Mouse (Mus musculus): ENCODE measurements around the gene Nrxn1. TPM values are rescaled to one million over a fixed set of nuclear protein-coding genes. Genes with fewer than 3 reads are reported as not detected.
"Not testable (repeated sequence)": the region's sequence is repeated elsewhere in the genome, so short reads cannot be mapped to it uniquely, and the experiment has no call there.

Nrxn1 gene
- polyA plus RNA-seq, 1 experiment = 0.56 TPM

DNA sequence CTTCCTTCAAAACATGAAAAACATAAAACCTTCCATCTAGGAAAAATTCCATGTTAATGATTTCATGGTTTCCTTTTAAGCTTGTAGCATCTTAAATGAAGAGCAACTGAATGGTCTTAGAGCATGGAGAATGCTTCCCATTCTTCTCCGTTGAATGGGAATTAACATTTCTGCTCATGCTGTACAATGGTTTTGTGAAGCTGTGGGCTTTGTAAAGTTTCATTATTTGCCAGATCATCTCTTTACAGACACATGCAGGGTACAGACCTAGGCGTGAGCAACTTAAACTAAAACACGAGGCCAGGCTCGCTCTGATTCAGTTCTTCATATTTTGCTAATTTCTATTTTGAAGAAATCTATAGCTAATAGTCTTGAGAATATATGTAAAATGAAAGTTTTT is 546.1 kb downstream of the Nrxn1 start:
- DNase-seq = no peak
- no peak overlapping the region for H3K27ac ChIP-seq (ENCODE audit: insufficient read depth, low read depth, low read length)
- TF ChIP-seq POLR2A (IDR thresholded peaks at IDR 0.05; ENCODE audit: low read depth, low read length) = no peak
- TF ChIP-seq CTCF (conservative IDR thresholded peaks at IDR 0.05; ENCODE audit: insufficient read depth, insufficient read length, low read depth, low read length) = no peak
- H3K4me3 ChIP-seq (ENCODE audit: insufficient read depth, low read depth, low read length) = no peak overlapping the region
- H3K36me3 ChIP-seq (ENCODE audit: control insufficient read depth, insufficient read depth, low read length) = no peaks in the 10 kb centered on the region
- H3K27me3 ChIP-seq (replicated peaks; ENCODE audit: control insufficient read depth, insufficient read depth, low read length) = no peaks in the 10 kb centered on the region
- H3K4me1 ChIP-seq (ENCODE audit: control insufficient read depth, insufficient read depth, low read length) = no peaks in the 10 kb centered on the region
- 87% methylated on average over 4 of the region's 4 CpGs for WGBS

DNA sequence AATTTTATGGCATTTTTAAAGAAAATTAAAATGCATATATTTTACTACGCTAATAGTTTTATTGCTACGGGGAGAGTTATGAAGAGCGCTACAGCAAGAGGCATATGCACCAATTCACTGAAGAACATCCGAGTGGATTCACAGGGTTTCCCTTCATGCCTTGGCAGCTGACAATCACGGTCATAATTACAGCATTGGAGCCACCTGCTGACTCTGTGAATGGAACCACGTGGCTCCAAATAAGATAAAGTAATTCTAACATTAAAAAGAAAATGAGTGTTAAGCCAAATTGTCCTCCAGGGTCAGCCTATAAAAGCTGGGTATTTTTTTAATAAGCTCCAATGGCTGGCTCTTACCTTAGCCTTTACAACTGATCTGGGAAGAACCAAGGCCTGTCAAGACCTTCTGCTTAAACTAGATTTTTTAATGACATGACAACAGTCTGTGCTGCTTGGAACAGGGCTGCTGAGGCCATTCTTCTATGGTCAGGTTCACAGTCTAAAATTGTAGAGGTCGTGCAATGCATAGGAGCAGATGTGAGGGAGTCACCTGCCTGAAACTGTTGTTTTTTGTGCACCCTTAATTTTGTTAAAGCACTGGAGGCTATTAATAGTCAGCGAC is 548.1 kb downstream of the Nrxn1 start:
- TF ChIP-seq POLR2A (IDR thresholded peaks at IDR 0.05; ENCODE audit: low read depth, low read length) = no peak
- TF ChIP-seq CTCF (conservative IDR thresholded peaks at IDR 0.05; ENCODE audit: insufficient read depth, insufficient read length, low read depth, low read length) = no peak
- no peak overlapping the region for H3K4me3 ChIP-seq (ENCODE audit: insufficient read depth, low read depth, low read length)
- H3K4me1 ChIP-seq (ENCODE audit: control insufficient read depth, insufficient read depth, low read length) = no peaks in the 10 kb centered on the region
- no peaks in the 10 kb centered on the region for H3K36me3 ChIP-seq (ENCODE audit: control insufficient read depth, insufficient read depth, low read length)
- no peaks in the 10 kb centered on the region for H3K27me3 ChIP-seq (replicated peaks; ENCODE audit: control insufficient read depth, insufficient read depth, low read length)
- 67% methylated on average over 8 of the region's 8 CpGs for WGBS
- no peak for DNase-seq
- no peak overlapping the region for H3K27ac ChIP-seq (ENCODE audit: insufficient read depth, low read depth, low read length)

DNA sequence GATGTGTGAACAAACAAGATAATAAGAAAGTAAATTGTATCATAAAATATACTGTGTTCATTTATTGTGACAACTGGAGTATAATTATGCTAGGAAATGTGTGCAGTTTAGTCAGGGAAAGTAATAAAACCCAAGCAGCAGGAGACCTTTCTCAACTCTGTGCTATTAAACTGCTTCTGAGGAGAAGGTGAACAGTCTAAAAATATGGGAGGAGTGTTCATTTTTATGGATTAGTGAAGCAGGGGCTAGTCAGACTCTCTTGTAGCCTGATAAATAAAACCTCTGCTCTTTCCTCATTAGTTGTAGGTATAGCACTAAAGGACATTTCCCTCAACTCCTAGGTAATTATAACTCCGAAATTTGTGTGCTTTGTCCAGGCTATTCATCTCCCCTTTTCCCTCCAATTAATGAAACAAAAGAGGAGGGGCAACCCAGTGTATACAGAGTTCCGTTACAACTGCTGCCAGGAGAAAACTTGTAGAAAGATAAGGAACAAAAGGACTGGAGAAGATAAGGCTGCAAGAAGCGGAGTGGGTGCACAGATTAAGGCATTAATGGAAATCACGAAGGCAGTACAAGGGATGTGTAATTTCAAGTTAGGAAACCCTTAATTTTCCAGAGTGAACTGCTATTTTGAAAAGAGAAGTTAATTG is 548.8 kb downstream of the Nrxn1 start:
- Histone ChIP-seq H3K27me3 (replicated peaks; ENCODE audit: control insufficient read depth, insufficient read depth, low read length) (no peaks in the 10 kb centered on the region), H3K4me3 (ENCODE audit: insufficient read depth, low read depth, low read length) (no peak overlapping the region), H3K4me1 (ENCODE audit: control insufficient read depth, insufficient read depth, low read length) (no peaks in the 10 kb centered on the region), H3K36me3 (ENCODE audit: control insufficient read depth, insufficient read depth, low read length) (no peaks in the 10 kb centered on the region), H3K27ac (ENCODE audit: insufficient read depth, low read depth, low read length) (no peak overlapping the region)
- TF ChIP-seq POLR2A (IDR thresholded peaks at IDR 0.05; ENCODE audit: low read depth, low read length) = no peak
- TF ChIP-seq CTCF (conservative IDR thresholded peaks at IDR 0.05; ENCODE audit: insufficient read depth, insufficient read length, low read depth, low read length) = no peak
- no peak for DNase-seq
- WGBS = 57% methylated on average over 4 of the region's 4 CpGs

DNA sequence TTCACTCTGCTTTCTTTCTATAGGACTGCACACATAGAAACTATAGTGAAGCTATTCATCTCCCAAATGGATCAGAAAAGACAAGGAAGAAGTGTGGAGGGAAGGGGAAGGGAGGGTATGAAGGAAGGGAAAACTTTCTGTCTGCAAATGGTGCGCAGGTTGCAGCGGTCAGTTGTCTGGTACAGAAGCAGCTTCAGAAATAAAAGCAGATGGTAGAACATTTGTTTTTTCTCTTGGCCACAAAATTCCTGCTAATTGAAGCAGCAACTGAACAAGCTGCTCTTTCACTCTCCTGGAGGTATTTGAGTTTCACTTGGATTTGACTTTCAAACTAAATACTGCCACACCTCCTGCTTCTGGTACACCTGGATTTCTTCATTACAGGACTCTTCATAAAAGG is 561.4 kb downstream of the Nrxn1 start:
- Histone ChIP-seq H3K27ac (ENCODE audit: insufficient read depth, low read depth, low read length) (no peak overlapping the region), H3K4me3 (ENCODE audit: insufficient read depth, low read depth, low read length) (no peak overlapping the region), H3K36me3 (ENCODE audit: control insufficient read depth, insufficient read depth, low read length) (no peaks in the 10 kb centered on the region), H3K27me3 (replicated peaks; ENCODE audit: control insufficient read depth, insufficient read depth, low read length) (no peaks in the 10 kb centered on the region), H3K4me1 (ENCODE audit: control insufficient read depth, insufficient read depth, low read length) (no peaks in the 10 kb centered on the region)
- DNase-seq = no peak
- WGBS = 90% methylated on average over 2 of the region's 2 CpGs
- TF ChIP-seq CTCF (conservative IDR thresholded peaks at IDR 0.05; ENCODE audit: insufficient read depth, insufficient read length, low read depth, low read length) (no peak), POLR2A (IDR thresholded peaks at IDR 0.05; ENCODE audit: low read depth, low read length) (no peak)

DNA sequence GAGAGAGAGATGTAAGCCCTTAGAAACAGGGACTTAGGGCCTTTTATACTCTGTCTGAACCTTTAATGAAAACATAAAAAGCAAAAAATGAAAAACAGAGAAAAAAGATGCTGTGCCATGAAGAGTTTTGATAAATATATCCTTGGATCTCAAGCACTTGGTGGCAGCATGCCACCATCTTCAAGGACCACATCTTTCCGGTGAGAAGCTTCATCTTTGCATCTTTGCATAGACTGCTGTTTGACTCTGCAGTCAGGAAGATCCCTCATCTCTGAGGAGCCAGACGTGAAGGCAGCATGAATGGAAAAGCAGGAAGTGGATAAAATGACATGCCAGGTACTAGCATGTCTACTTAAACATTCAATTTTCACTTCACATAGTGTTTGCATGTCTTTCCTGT is 586.8 kb downstream of the Nrxn1 start:
- Histone ChIP-seq H3K27ac (ENCODE audit: insufficient read depth, low read depth, low read length) (no peak overlapping the region), H3K27me3 (replicated peaks; ENCODE audit: control insufficient read depth, insufficient read depth, low read length) (no peaks in the 10 kb centered on the region), H3K4me3 (ENCODE audit: insufficient read depth, low read depth, low read length) (no peak overlapping the region), H3K36me3 (ENCODE audit: control insufficient read depth, insufficient read depth, low read length) (no peaks in the 10 kb centered on the region), H3K4me1 (ENCODE audit: control insufficient read depth, insufficient read depth, low read length) (no peaks in the 10 kb centered on the region)
- DNase-seq = no peak
- TF ChIP-seq POLR2A (IDR thresholded peaks at IDR 0.05; ENCODE audit: low read depth, low read length) = no peak
- TF ChIP-seq CTCF (conservative IDR thresholded peaks at IDR 0.05; ENCODE audit: insufficient read depth, insufficient read length, low read depth, low read length) = no peak
- 65% methylated on average over 2 of the region's 2 CpGs for WGBS

DNA sequence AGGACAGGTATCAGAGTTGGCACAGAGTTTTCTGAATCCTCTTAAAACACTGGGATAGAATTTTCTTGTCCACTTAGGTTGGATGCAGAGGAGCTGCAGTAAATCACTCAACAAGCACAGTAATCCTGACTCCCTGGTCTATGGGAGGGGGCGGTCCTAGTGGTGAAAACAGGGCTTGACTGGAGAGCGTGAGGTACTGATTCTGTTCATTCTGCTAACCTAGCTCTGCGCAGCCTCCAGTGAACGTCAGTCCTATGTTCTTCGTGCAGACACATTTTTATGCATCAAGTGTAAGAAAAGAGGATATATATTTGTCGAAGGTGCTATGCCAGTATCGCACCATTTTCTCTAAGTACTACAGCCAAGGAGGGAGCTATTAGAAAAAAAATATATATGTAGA is 588.9 kb downstream of the Nrxn1 start:
- 70% methylated on average over 7 of the region's 7 CpGs for WGBS
- not testable (repeated sequence) for H3K36me3 ChIP-seq (ENCODE audit: control insufficient read depth, insufficient read depth, low read length); H3K4me1 ChIP-seq (ENCODE audit: control insufficient read depth, insufficient read depth, low read length); H3K27ac ChIP-seq (ENCODE audit: insufficient read depth, low read depth, low read length); DNase-seq; H3K27me3 ChIP-seq (replicated peaks; ENCODE audit: control insufficient read depth, insufficient read depth, low read length); H3K4me3 ChIP-seq (ENCODE audit: insufficient read depth, low read depth, low read length)

DNA sequence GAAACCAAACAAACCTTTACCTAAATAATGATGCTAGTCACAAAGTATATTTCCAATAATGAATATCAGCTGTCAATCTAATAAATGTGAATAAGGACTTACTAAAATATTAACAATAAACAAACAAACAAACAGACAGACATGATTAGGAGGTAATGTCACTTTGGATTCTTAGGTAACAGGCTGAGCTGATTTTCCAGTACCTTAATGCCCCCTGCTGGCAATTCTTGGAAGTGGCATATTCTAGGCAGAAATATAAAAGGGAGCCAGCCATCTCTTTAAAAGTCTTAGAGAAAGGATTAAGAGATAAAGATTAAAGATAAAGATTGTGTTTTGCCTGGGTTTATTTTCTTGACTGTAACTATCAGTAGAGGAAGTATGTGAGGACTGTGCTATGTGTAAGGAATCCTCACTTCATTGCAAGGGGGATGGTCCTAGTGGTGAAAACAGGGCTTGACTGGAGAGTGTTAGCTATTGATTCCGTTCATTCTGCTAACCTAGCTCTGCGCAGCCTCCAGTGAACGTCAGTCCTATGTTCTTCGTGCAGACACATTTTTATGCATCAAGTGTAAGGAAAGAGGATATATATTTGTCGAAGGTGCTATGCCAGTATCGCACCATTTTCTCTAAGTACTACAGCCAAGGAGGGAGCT is 591.7 kb downstream of the Nrxn1 start:
- no peaks in the 10 kb centered on the region for H3K4me1 ChIP-seq (ENCODE audit: control insufficient read depth, insufficient read depth, low read length)
- H3K36me3 ChIP-seq (ENCODE audit: control insufficient read depth, insufficient read depth, low read length) = no peaks in the 10 kb centered on the region
- 0 out of 2 replicates have a peak, but pooled peaks have one; percentile 14 for TF ChIP-seq CTCF (conservative IDR thresholded peaks at IDR 0.05; ENCODE audit: insufficient read depth, insufficient read length, low read depth, low read length)
- TF ChIP-seq POLR2A (IDR thresholded peaks at IDR 0.05; ENCODE audit: low read depth, low read length) = no peak
- no peaks in the 10 kb centered on the region for H3K27me3 ChIP-seq (replicated peaks; ENCODE audit: control insufficient read depth, insufficient read depth, low read length)
- H3K4me3 ChIP-seq (ENCODE audit: insufficient read depth, low read depth, low read length) = no peak overlapping the region
- DNase-seq = peak; percentile 38
- H3K27ac ChIP-seq (ENCODE audit: insufficient read depth, low read depth, low read length) = no peak overlapping the region
- WGBS = 54% methylated on average over 6 of the region's 6 CpGs

All from kidney, adult 2 months (tissue).